Mouse (Mus musculus): ENCODE measurements around the gene Rnf222. TPM values are rescaled to one million over a fixed set of nuclear protein-coding genes. Genes with fewer than 3 reads are reported as not detected.
A peak's percentile ranks its signal among the peaks of the same experiment; 100 is the strongest.

Gene Rnf222
- 0.13 and 0.17 TPM in 2 replicates for polyA plus RNA-seq (2015; fragmentation: Nextera tagmentation; extraction: Ambion mirVana)

DNA sequence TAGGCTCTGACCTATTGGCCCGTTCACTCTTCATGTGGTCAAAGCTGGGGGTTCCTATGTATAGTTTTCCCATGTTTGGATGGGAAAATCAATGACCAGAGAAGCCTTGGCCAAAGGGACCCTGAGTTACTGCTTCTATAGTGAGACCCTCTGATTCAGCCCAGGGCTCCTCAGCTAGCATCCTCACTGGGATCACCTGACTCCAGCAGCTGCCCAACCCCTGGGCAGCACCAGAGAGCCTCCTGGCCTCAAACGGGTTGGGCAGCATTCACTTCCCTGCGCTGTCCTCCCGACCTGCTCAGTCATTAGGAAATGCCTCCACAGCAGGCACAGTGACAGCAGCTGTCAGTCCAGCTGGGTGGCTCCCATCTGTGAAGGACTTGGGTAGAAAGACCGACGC, at the start of gene Rnf222:
Gene Rnf222 (plus strand): TSS at position 301 of the 400 bp plus-strand sequence.
- TF ChIP-seq CTCF (IDR thresholded peaks at IDR 0.05; ENCODE audit: low read depth) = no peak
- Histone ChIP-seq H3K36me3 (ENCODE audit: insufficient read depth, low read length) (no peaks in the 10 kb centered on the region), H3K9me3 (replicated peaks; ENCODE audit: low read length) (no peaks in the 10 kb centered on the region), H3K4me2 (ENCODE audit: low read length) (no peak within 1 kb of the TSS), H3K27me3 (ENCODE audit: insufficient read depth, low read length) (no peaks in the 10 kb centered on the region; the same call in 1 of the 2 replicates), H3K27ac (no peak within 1 kb of the TSS), H3K9ac (ENCODE audit: low read depth, low read length) (no peak within 1 kb of the TSS), H3K4me1 (replicated peaks; ENCODE audit: insufficient read depth, low read length) (no peaks in the 10 kb centered on the region), H3K4me3 (replicated peaks; ENCODE audit: low read depth, low read length) (no peak within 1 kb of the TSS)
- WGBS = 30% methylated on average over 6 of the region's 6 CpGs
- DNase-seq (ENCODE audit: low spot score) = no peak
- no peak for ATAC-seq (replicated peaks; ENCODE audit: low FRiP score, low read depth)

DNA sequence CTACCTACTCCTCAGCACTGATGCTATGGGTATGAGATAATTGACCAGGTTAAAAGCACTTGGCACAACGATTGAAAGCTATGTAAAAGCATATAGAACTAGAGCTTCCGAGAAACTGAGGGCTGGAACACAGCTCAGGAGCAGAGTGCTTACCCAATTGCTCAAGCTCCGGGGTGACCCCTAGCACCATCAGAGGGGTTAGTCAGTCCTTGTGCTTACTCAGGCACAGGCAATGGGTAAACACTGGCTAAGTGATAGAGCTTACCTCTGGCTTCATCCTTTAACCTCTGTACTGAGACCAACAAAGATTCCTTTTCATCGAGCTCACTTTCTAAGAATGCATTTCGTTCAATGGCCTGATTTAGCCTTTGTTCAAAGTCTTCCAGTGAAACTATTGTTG, 48.7 kb upstream of the Rnf222 start:
- H3K36me3 ChIP-seq (ENCODE audit: insufficient read depth, low read length) = peaks cover 52% of the 10 kb centered on the region
- no peak overlapping the region for H3K4me3 ChIP-seq (replicated peaks; ENCODE audit: low read depth, low read length)
- no peak overlapping the region for H3K27ac ChIP-seq
- WGBS = 90% methylated on average over 5 of the region's 5 CpGs
- no peak for TF ChIP-seq CTCF (IDR thresholded peaks at IDR 0.05; ENCODE audit: low read depth)
- H3K9me3 ChIP-seq (replicated peaks; ENCODE audit: low read length) = no peaks in the 10 kb centered on the region
- H3K4me1 ChIP-seq (replicated peaks; ENCODE audit: insufficient read depth, low read length) = no peaks in the 10 kb centered on the region
- no peak overlapping the region for H3K9ac ChIP-seq (ENCODE audit: low read depth, low read length)
- no peak for DNase-seq (ENCODE audit: low spot score)
- no peak for ATAC-seq (replicated peaks; ENCODE audit: low FRiP score, low read depth)
- H3K4me2 ChIP-seq (ENCODE audit: low read length) = no peak overlapping the region
- no peaks in the 10 kb centered on the region for H3K27me3 ChIP-seq (ENCODE audit: insufficient read depth, low read length)

DNA sequence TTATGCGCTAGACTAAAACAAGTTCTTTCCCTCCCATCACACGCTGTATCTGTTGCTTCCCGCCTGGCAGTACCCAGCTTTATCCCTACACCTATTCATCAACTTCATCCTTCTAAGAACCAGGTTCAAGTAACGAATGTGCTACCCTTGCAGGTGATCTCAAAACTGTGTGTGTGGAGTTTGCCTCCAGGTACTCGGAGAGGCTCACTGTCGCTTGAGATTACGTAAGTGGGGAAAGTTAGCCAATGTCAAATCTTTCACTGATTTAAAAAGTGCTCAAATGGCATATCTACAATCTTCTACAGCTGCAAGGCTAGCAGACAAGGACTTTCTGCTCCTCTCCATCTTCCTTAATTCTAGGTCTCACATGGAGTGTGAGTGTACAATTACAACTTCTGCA, 37.5 kb upstream of the Rnf222 start:
- 66% methylated on average over 7 of the region's 7 CpGs for WGBS
- DNase-seq (ENCODE audit: low spot score) (no peak), ATAC-seq (replicated peaks; ENCODE audit: low FRiP score, low read depth) (no peak)
- no peak for TF ChIP-seq CTCF (IDR thresholded peaks at IDR 0.05; ENCODE audit: low read depth)
- H3K27ac ChIP-seq = no peak overlapping the region
- peak overlapping the region; percentile 80 for H3K4me2 ChIP-seq (ENCODE audit: low read length)
- 0 out of 2 replicates have a peak overlapping the region, but pooled peaks have one; percentile 40 for H3K9ac ChIP-seq (ENCODE audit: low read depth, low read length)
- H3K27me3 ChIP-seq (ENCODE audit: insufficient read depth, low read length) = no peaks in the 10 kb centered on the region
- peaks cover 5% of the 10 kb centered on the region; the same call in 1 of the 2 replicates for H3K4me1 ChIP-seq (replicated peaks; ENCODE audit: insufficient read depth, low read length)
- no peaks in the 10 kb centered on the region for H3K9me3 ChIP-seq (replicated peaks; ENCODE audit: low read length)
- peak overlapping the region; percentile 86 for H3K4me3 ChIP-seq (replicated peaks; ENCODE audit: low read depth, low read length)
- no peaks in the 10 kb centered on the region; the same call in 1 of the 2 replicates for H3K36me3 ChIP-seq (ENCODE audit: insufficient read depth, low read length)

- Histone ChIP-seq H3K9me3 (replicated peaks; ENCODE audit: low read length) (no peaks in the 10 kb centered on the region), H3K4me3 (replicated peaks; ENCODE audit: low read depth, low read length) (peak overlapping the region; percentile 86), H3K36me3 (ENCODE audit: insufficient read depth, low read length) (no peaks in the 10 kb centered on the region; the same call in 1 of the 2 replicates), H3K4me2 (ENCODE audit: low read length) (peak overlapping the region; percentile 80), H3K27me3 (ENCODE audit: insufficient read depth, low read length) (no peaks in the 10 kb centered on the region), H3K9ac (ENCODE audit: low read depth, low read length) (peak overlapping the region; percentile 97), H3K27ac (peak overlapping the region; percentile 100), H3K4me1 (replicated peaks; ENCODE audit: insufficient read depth, low read length) (peaks cover 5% of the 10 kb centered on the region; the same call in 1 of the 2 replicates)
- ATAC-seq (replicated peaks; ENCODE audit: low FRiP score, low read depth) (no peak), DNase-seq (ENCODE audit: low spot score) (peak; percentile 11)
- TF ChIP-seq CTCF (IDR thresholded peaks at IDR 0.05; ENCODE audit: low read depth) = no peak
- WGBS = 2% methylated on average over 13 of the region's 13 CpGs
Measured at GRCm38 (mm10) chr11:68851644-68852485, 36.5 kb upstream of the Rnf222 start.

DNA sequence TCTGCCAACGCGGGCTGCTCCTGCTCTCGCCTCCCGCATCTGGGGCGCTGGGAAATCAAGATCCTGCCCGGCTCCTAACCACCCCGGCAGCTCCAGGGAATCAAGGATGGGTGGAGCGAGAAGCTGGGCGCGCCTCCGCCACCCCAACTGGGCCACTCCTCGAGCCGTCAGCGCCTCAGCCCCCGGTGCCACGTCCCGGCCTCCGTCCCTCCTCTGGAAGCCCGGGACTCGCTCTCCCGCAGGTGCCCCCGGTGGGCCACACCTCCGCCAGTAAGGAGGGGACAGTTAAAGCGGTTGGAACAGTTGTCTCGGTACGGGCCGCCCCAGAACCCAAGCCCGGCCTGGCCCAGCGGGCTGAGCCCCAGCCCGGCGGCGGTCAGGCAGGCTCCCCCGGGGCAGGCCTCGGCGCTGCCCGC, 35.9 kb upstream of the Rnf222 start:
- Histone ChIP-seq H3K27me3 (ENCODE audit: insufficient read depth, low read length) (no peaks in the 10 kb centered on the region), H3K9me3 (replicated peaks; ENCODE audit: low read length) (no peaks in the 10 kb centered on the region), H3K4me2 (ENCODE audit: low read length) (peak overlapping the region; percentile 80), H3K36me3 (ENCODE audit: insufficient read depth, low read length) (no peaks in the 10 kb centered on the region; the same call in 1 of the 2 replicates), H3K4me1 (replicated peaks; ENCODE audit: insufficient read depth, low read length) (peaks cover 5% of the 10 kb centered on the region; the same call in 1 of the 2 replicates), H3K4me3 (replicated peaks; ENCODE audit: low read depth, low read length) (peak overlapping the region; percentile 86), H3K9ac (ENCODE audit: low read depth, low read length) (peak overlapping the region; percentile 97), H3K27ac (peak overlapping the region; percentile 100)
- no peak for TF ChIP-seq CTCF (IDR thresholded peaks at IDR 0.05; ENCODE audit: low read depth)
- ATAC-seq (replicated peaks; ENCODE audit: low FRiP score, low read depth) (peak; percentile 52; the same call in 1 of the 2 replicates), DNase-seq (ENCODE audit: low spot score) (peak; percentile 75)
- WGBS = under 1% methylated on average over 35 of the region's 36 CpGs

DNA sequence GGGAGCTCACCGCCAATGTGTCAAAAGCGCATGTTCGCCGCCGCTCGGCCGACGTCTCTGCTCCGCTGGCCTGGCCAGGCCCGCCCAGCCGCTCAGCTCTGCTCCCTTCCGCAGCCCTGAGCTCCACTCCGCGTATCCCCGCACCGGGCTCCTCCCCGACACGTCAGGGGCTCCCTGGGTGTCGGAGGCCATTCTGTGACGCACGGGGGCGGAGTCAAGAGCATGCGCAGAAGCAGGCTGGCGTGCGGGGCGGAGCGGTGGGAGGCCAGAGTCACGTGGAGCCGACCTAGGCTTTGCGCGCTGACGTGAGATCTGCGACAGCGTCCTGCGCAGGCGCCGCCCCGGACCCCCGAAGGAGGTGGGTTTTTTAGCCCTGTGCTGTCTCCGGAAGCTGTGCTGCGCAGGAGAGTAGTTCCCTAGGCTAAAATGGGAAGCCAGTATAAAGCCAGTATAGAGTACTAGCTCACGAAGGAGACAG, 35.4 kb upstream of the Rnf222 start:
- Histone ChIP-seq H3K9ac (ENCODE audit: low read depth, low read length) (peak overlapping the region; percentile 97), H3K27ac (peak overlapping the region; percentile 100), H3K4me1 (replicated peaks; ENCODE audit: insufficient read depth, low read length) (peaks cover 5% of the 10 kb centered on the region; the same call in 1 of the 2 replicates), H3K4me3 (replicated peaks; ENCODE audit: low read depth, low read length) (peak overlapping the region; percentile 86), H3K4me2 (ENCODE audit: low read length) (peak overlapping the region; percentile 80), H3K27me3 (ENCODE audit: insufficient read depth, low read length) (no peaks in the 10 kb centered on the region), H3K36me3 (ENCODE audit: insufficient read depth, low read length) (no peaks in the 10 kb centered on the region; the same call in 1 of the 2 replicates), H3K9me3 (replicated peaks; ENCODE audit: low read length) (no peaks in the 10 kb centered on the region)
- no peak; the same call in 1 of the 2 replicates for TF ChIP-seq CTCF (IDR thresholded peaks at IDR 0.05; ENCODE audit: low read depth)
- ATAC-seq (replicated peaks; ENCODE audit: low FRiP score, low read depth) (peak; percentile 99), DNase-seq (ENCODE audit: low spot score) (peak; percentile 99)
- WGBS = 0% methylated on average over 42 of the region's 42 CpGs
